Mouse (Mus musculus) intestine, postnatal 0 days (tissue): ENCODE results near the gene Artn. TPM values are rescaled to one million over a fixed set of nuclear protein-coding genes. Genes with fewer than 3 reads are reported as not detected.

Experiments
- ATAC-seq: fragments of 200-750 bp; cut with Nextera tagmentation; 2 replicates; pipeline ENCODE4 v1.8.0; 2017; ENCODE audit warnings: mild to moderate bottlenecking, moderate TSS enrichment, moderate library complexity
- H3K27ac ChIP-seq: fragments of 300-500 bp; sonication (generic); 2 replicates; pipeline ENCODE4 v1.5.1; 2014; ENCODE audit warnings: mild to moderate bottlenecking, low read depth, low read length, moderate library complexity
- H3K27me3 ChIP-seq: fragments of 300-500 bp; sonication (generic); replicated peaks from 2 replicates; pipeline ENCODE4 v1.6.1; 2014; ENCODE audit warnings: low read length, mixed read lengths; ENCODE audit not compliant: control insufficient read depth, insufficient read depth
- H3K36me3 ChIP-seq: fragments of 300-500 bp; sonication (generic); 2 replicates; pipeline ENCODE4 v1.6.1; 2014; ENCODE audit warnings: mild to moderate bottlenecking, moderate library complexity; ENCODE audit not compliant: control insufficient read depth, insufficient read depth
- H3K4me1 ChIP-seq: fragments of 300-500 bp; sonication (generic); replicated peaks from 2 replicates; pipeline ENCODE4 v1.6.1; 2014; ENCODE audit warnings: antibody characterized with exemption, low read length, mixed read lengths; ENCODE audit not compliant: control insufficient read depth, insufficient read depth
- H3K4me2 ChIP-seq: fragments of 300-500 bp; sonication (generic); replicated peaks from 2 replicates; pipeline ENCODE4 v1.6.1; 2014; ENCODE audit warnings: low read depth, mild to moderate bottlenecking, moderate library complexity
- H3K4me3 ChIP-seq: fragments of 300-500 bp; sonication (generic); 2 replicates; pipeline ENCODE4 v1.5.1; 2014; ENCODE audit warnings: low read depth, low read length
- H3K9ac ChIP-seq: fragments of 300-500 bp; sonication (generic); 2 replicates; pipeline ENCODE4 v1.6.1; 2014; ENCODE audit warnings: mild to moderate bottlenecking, low read depth, low read length
- H3K9me3 ChIP-seq: fragments of 300-500 bp; sonication (generic); 2 replicates; pipeline ENCODE4 v1.6.1; 2016; ENCODE audit warnings: mixed run types; ENCODE audit not compliant: control insufficient read depth
- CTCF ChIP-seq: sonication (generic); IDR thresholded peaks from 2 replicates; pipeline ENCODE4 v1.5.1; 2016; ENCODE audit warnings: low read depth, mild to moderate bottlenecking, control low read depth, antibody characterized with exemption, moderate library complexity
- WGBS: fragments of 180-500 bp; shearing (Covaris S2); extraction: QIAGEN DNeasy Blood & Tissue Kit; methylation state at CpG from one replicate; pipeline ENCODE4 v1.1.7; 2014; 5-methylcytosine and 5-hydroxymethylcytosine counted together
- polyA plus RNA-seq: library from polyadenylated mRNA; unstranded; fragments of >200 nt; fragmentation: Nextera tagmentation; extraction: Ambion mirVana; gene quantifications from 2 replicates; pipeline ENCODE4 v1.2.1, GENCODE M21; 2015

Artn gene
- polyA plus RNA-seq, 1 experiment from 2014 or later = 1.3 TPM

DNA sequence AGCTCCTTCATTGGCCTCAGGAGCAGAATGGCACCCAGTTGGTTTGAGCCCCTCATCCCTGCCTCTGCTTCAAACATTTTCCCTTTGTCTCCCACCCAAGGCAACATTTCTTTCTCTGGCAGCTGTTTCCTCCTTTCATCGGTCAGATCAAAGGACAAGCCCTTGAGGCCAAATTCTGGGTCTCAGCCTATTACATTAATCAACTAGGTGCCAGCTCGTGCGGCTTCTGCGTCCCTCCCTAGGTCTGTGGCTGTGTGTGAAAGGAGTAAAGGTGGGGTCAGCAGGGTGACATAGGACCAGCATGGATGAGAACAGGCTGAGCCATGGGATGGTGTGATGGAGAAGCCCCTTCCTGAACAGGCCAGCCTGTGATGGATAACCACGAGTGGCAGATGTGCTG, 13.8 kb upstream of the Artn start:
- Histone ChIP-seq H3K9me3 (no peaks in the 10 kb centered on the region), H3K4me1 (no peaks in the 10 kb centered on the region), H3K4me3 (no peak overlapping the region), H3K27me3 (no peaks in the 10 kb centered on the region), H3K27ac (no peak overlapping the region), H3K9ac (no peak overlapping the region), H3K4me2 (no peak overlapping the region), H3K36me3 (peaks cover 46% of the 10 kb centered on the region)
- TF ChIP-seq CTCF = no peak
- WGBS = 47% methylated on average over 5 of the region's 5 CpGs
- no peak for ATAC-seq

DNA sequence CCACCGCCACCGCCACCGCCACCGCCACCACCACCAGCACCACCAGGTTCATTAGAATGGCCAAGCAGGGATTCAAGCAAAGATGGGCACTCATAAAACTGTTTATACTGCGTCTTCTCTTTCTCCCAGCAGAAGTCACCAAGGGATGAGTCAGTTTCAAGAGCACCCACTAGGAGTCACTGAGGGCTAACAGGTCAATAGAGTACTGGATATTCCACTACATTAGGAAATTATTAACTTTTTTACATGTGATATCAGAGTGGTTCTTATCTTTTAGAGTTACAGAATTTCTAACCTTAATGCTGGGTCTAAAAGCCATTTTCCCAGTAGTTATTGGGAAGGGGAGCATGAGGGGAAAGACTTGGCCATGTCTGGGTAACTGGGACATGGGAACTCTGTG, 7.4 kb upstream of the Artn start:
- Histone ChIP-seq H3K4me3 (no peak overlapping the region), H3K27ac (no peak overlapping the region), H3K4me2 (no peak overlapping the region), H3K36me3 (peaks cover 49% of the 10 kb centered on the region), H3K9me3 (no peaks in the 10 kb centered on the region), H3K4me1 (no peaks in the 10 kb centered on the region), H3K9ac (no peak overlapping the region), H3K27me3 (no peaks in the 10 kb centered on the region)
- ATAC-seq = peak; percentile 63; the same call in 1 of the 2 replicates
- 85% methylated on average over 5 of the region's 5 CpGs for WGBS
- TF ChIP-seq CTCF = peak; percentile 65

DNA sequence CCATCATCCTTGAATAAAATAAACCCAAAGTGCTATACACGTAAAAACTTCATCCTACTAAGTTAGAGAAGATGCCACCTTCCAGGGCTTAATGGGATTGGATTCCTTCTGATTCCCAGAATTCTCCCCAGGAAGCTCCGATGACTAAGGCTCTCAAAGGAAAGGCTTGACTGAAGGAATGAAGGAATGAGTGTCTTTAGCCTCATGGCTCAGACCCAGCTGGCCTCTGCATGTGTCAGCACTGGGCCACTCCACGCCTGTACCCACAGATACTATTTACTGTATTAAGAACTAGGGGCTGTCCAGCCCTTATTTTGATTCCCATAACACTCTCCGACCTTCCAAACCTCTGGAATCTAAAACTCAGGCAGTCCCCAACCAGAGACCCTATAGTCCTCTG, 4.5 kb upstream of the Artn start:
- no peak for TF ChIP-seq CTCF
- 87% methylated on average over 4 of the region's 4 CpGs for WGBS
- ATAC-seq = no peak
- no peak overlapping the region for H3K4me2 ChIP-seq
- H3K27me3 ChIP-seq = no peaks in the 10 kb centered on the region
- H3K4me1 ChIP-seq = no peaks in the 10 kb centered on the region
- H3K9me3 ChIP-seq = no peaks in the 10 kb centered on the region
- H3K4me3 ChIP-seq = no peak overlapping the region
- H3K27ac ChIP-seq = no peak overlapping the region
- H3K9ac ChIP-seq = no peak overlapping the region
- H3K36me3 ChIP-seq = peaks cover 22% of the 10 kb centered on the region

DNA sequence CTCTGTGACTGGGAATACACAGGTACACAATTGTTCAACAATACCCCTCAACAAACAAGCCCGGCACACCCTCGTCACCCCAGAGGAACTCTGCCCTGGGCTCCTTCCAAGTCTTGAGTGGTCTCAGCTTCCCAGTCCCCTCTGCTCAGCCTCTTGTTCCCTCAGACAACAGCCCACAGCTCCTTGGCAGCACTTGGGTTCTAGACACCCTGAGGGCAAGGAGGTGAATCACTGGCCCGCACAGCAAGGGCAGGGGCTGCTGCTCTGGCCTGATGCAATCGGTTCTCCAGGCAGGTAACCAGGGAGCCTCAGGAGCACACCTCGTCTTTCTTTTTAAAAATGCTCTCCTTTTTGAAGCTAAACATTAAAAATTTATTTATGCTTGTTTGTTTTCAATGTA, 3.7 kb upstream of the Artn start:
- H3K4me2 ChIP-seq = no peak overlapping the region
- no peak for TF ChIP-seq CTCF
- H3K4me1 ChIP-seq = no peaks in the 10 kb centered on the region
- ATAC-seq = no peak
- no peak overlapping the region for H3K27ac ChIP-seq
- peaks cover 19% of the 10 kb centered on the region for H3K36me3 ChIP-seq
- no peak overlapping the region for H3K4me3 ChIP-seq
- no peaks in the 10 kb centered on the region for H3K9me3 ChIP-seq
- peaks cover 3% of the 10 kb centered on the region for H3K27me3 ChIP-seq
- H3K9ac ChIP-seq = no peak overlapping the region
- WGBS = 87% methylated on average over 5 of the region's 5 CpGs

DNA sequence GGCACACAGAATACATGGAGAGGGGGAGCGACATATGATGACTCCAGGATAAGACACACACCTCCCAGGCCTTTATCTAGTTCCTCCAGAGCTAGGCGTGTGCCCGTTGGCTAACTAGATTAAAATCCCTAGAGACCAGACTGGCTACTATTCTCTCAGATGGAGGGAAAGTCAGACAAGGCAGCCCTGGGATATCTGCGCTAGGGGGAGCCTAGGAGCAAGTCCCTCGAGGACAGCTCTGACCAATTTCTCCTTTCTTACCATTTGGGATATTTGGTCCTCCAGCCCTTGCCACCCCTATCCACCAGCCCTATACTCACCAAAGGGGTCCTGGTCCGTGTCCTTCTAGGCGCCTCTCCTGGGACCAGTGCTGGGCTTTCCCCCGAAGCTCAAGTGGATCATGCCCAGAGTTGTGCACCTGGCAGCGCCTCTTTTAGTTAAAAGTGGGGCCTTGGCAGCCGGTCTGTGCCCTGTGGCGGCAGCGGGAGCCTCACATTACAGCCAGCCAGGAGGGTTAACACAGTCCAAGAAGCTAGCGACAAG, 793 bp downstream of the Artn start:
- H3K4me1 ChIP-seq = no peaks in the 10 kb centered on the region
- H3K27ac ChIP-seq = no peak overlapping the region
- peaks cover 37% of the 10 kb centered on the region for H3K27me3 ChIP-seq
- ATAC-seq = peak; percentile 12; the same call in 1 of the 2 replicates
- WGBS = 4% methylated on average over 13 of the region's 13 CpGs
- TF ChIP-seq CTCF = peak; percentile 74
- peak overlapping the region; percentile 32 for H3K4me3 ChIP-seq
- no peak overlapping the region for H3K9ac ChIP-seq
- H3K4me2 ChIP-seq = peak overlapping the region; percentile 81
- no peaks in the 10 kb centered on the region for H3K9me3 ChIP-seq
- H3K36me3 ChIP-seq = peaks cover 14% of the 10 kb centered on the region

DNA sequence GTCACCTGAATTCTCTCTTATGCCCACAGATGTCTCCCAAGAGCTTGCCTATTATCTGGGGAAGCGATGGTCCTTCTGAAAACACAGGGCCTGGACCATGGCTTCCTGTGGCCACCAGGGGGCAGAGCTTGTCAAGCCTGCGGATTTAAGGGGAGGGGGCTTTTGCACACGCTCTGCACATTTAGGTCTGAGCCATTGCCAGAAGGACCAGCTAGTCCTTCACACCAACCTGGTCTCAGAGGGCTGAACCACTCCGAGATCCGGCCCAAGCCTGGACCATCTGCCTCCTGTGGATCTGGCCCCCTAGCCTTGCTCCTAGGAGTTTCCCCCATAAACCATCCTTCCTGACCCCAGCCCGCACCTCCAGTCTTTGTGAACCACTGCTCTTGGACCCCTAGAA, 1.3 kb downstream of the Artn start:
- Histone ChIP-seq H3K27me3 (peaks cover 37% of the 10 kb centered on the region), H3K36me3 (peaks cover 14% of the 10 kb centered on the region), H3K4me1 (no peaks in the 10 kb centered on the region), H3K9ac (no peak overlapping the region), H3K27ac (no peak overlapping the region), H3K4me2 (peak overlapping the region; percentile 81; the same call in 1 of the 2 replicates), H3K4me3 (no peak overlapping the region), H3K9me3 (no peaks in the 10 kb centered on the region)
- no peak for ATAC-seq
- TF ChIP-seq CTCF = peak; percentile 90
- 34% methylated on average over 6 of the region's 6 CpGs for WGBS
